Mouse (Mus musculus): ENCODE measurements around the gene Cyp4f39. TPM values are rescaled to one million over a fixed set of nuclear protein-coding genes. Genes with fewer than 3 reads are reported as not detected.
A peak's percentile ranks its signal among the peaks of the same experiment; 100 is the strongest.

Cyp4f39 gene
- polyA plus RNA-seq, 1 experiment from 2014 or later, result 0.15 TPM

DNA sequence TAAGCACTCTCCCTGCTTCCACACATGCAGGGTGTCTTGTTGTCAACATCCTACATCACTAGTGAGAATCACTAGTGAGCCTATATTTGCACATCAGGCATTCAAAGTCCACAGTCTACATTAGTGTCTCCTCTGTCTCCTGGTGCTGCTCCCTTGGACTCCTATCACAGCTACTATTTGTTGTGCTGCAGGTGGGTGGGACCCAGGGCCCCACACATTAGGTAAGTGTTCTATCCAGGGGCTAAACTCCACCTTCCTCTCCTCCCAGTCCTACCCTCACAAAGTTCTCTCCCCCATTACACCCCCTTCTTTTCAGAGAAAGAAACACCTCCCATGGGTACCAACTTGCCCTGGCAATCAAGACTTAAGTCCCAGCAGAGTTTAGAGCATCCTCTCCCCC, 25.9 kb upstream of the Cyp4f39 start:
- DNase-seq (ENCODE audit: low spot score), result no peak
- Histone ChIP-seq H3K27ac (ENCODE audit: low read depth, low read length) (no peak overlapping the region), H3K9me3 (ENCODE audit: control insufficient read depth, low read length) (no peaks in the 10 kb centered on the region), H3K9ac (ENCODE audit: low read depth, low read length) (no peak overlapping the region), H3K4me1 (replicated peaks; ENCODE audit: control insufficient read depth, insufficient read depth, low read length) (peaks cover 3% of the 10 kb centered on the region; the same call in 1 of the 2 replicates), H3K4me3 (ENCODE audit: low read depth, low read length) (no peak overlapping the region), H3K4me2 (no peak overlapping the region), H3K36me3 (ENCODE audit: control insufficient read depth, insufficient read depth, low read length) (no peaks in the 10 kb centered on the region), H3K27me3 (replicated peaks; ENCODE audit: control insufficient read depth, insufficient read depth, low read length) (no peaks in the 10 kb centered on the region)
- ATAC-seq (replicated peaks; ENCODE audit: low FRiP score), result peak; percentile 49; the same call in 1 of the 2 replicates

- WGBS, result 57% methylated on average over 3 of the region's 3 CpGs
- Histone ChIP-seq H3K4me3 (ENCODE audit: low read depth, low read length) (no peak overlapping the region), H3K9ac (ENCODE audit: low read depth, low read length) (no peak overlapping the region), H3K27me3 (replicated peaks; ENCODE audit: control insufficient read depth, insufficient read depth, low read length) (no peaks in the 10 kb centered on the region), H3K4me2 (no peak overlapping the region), H3K4me1 (replicated peaks; ENCODE audit: control insufficient read depth, insufficient read depth, low read length) (no peaks in the 10 kb centered on the region), H3K27ac (ENCODE audit: low read depth, low read length) (no peak overlapping the region), H3K36me3 (ENCODE audit: control insufficient read depth, insufficient read depth, low read length) (no peaks in the 10 kb centered on the region), H3K9me3 (ENCODE audit: control insufficient read depth, low read length) (no peaks in the 10 kb centered on the region)
- DNase-seq (ENCODE audit: low spot score) (no peak), ATAC-seq (replicated peaks; ENCODE audit: low FRiP score) (no peak)
These were observed 20.6 kb upstream of the Cyp4f39 start for GRCm38 (mm10) chr17:32431972-32432371.

DNA sequence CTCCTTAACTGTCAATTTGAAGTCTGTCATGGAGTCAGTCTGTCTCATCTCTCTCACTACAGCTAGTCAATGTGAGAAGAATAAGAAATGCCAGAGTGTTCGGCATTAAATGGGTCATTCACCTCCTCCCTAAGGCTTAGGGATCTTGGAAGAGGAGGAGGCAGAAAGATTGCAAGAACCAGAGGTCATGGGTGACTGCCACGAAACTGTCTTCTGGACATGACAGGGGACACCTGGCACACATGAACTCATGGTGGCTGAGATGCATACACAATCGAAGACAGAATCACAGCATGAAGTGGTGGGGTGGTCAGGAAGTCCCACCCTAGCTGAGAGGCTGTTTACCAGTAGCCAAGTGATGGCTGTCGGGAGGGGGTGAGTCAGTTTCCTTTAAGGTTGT, 18.2 kb upstream of the Cyp4f39 start:
- Histone ChIP-seq H3K36me3 (ENCODE audit: control insufficient read depth, insufficient read depth, low read length) (no peaks in the 10 kb centered on the region), H3K4me2 (no peak overlapping the region), H3K9ac (ENCODE audit: low read depth, low read length) (no peak overlapping the region), H3K9me3 (ENCODE audit: control insufficient read depth, low read length) (no peaks in the 10 kb centered on the region), H3K27ac (ENCODE audit: low read depth, low read length) (no peak overlapping the region), H3K4me3 (ENCODE audit: low read depth, low read length) (no peak overlapping the region), H3K27me3 (replicated peaks; ENCODE audit: control insufficient read depth, insufficient read depth, low read length) (no peaks in the 10 kb centered on the region), H3K4me1 (replicated peaks; ENCODE audit: control insufficient read depth, insufficient read depth, low read length) (no peaks in the 10 kb centered on the region)
- ATAC-seq (replicated peaks; ENCODE audit: low FRiP score) (no peak), DNase-seq (ENCODE audit: low spot score) (no peak)
- 55% methylated on average over 4 of the region's 4 CpGs for WGBS

DNA sequence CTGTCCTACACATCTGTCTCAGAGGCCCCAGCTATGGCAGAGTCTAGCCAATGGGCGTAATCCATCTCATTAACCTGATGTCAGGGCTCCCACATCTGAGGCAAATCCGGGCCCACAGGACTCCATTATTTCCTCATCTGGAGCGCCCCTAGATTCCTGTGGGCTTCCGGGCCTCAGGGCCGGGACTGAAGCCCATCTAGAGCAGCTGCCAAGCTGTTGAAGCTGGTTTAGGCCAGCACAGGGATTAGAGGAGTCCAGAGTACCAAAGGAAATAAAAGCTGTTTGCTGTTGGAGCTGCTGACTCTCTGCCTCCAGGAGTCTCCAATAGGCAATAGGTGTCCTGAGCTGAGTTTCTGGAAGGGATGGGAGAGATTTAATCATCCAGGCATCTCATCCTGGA, 17.4 kb upstream of the Cyp4f39 start:
- WGBS, result 71% methylated on average over 5 of the region's 5 CpGs
- H3K27ac ChIP-seq (ENCODE audit: low read depth, low read length), result no peak overlapping the region
- no peak overlapping the region for H3K9ac ChIP-seq (ENCODE audit: low read depth, low read length)
- DNase-seq (ENCODE audit: low spot score) (no peak), ATAC-seq (replicated peaks; ENCODE audit: low FRiP score) (no peak)
- no peaks in the 10 kb centered on the region for H3K9me3 ChIP-seq (ENCODE audit: control insufficient read depth, low read length)
- no peak overlapping the region for H3K4me2 ChIP-seq
- no peak overlapping the region for H3K4me3 ChIP-seq (ENCODE audit: low read depth, low read length)
- no peaks in the 10 kb centered on the region for H3K4me1 ChIP-seq (replicated peaks; ENCODE audit: control insufficient read depth, insufficient read depth, low read length)
- H3K36me3 ChIP-seq (ENCODE audit: control insufficient read depth, insufficient read depth, low read length), result no peaks in the 10 kb centered on the region
- H3K27me3 ChIP-seq (replicated peaks; ENCODE audit: control insufficient read depth, insufficient read depth, low read length), result no peaks in the 10 kb centered on the region

DNA sequence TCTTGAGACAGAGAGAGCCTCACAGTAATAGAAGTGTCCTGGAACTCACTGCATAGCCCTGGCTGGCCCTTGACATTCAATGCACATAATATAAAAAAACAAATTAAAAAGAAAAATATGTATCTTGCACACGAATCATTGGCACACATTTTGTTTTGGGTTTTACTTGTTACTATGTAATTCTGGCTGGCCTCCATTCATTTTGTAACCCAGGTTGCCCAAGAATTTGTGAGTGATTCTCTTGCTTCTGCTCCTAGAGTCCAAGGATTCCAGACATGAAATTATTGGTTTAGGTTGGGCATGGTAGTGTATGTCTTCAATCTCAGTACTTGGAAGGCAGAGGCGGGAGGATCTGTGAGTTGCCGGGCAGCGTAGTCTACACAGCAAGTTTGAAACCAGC, 15.4 kb upstream of the Cyp4f39 start:
- ATAC-seq (replicated peaks; ENCODE audit: low FRiP score) (no peak), DNase-seq (ENCODE audit: low spot score) (no peak)
- Histone ChIP-seq H3K4me2 (no peak overlapping the region), H3K9ac (ENCODE audit: low read depth, low read length) (no peak overlapping the region), H3K4me3 (ENCODE audit: low read depth, low read length) (no peak overlapping the region), H3K27me3 (replicated peaks; ENCODE audit: control insufficient read depth, insufficient read depth, low read length) (no peaks in the 10 kb centered on the region), H3K27ac (ENCODE audit: low read depth, low read length) (no peak overlapping the region), H3K4me1 (replicated peaks; ENCODE audit: control insufficient read depth, insufficient read depth, low read length) (no peaks in the 10 kb centered on the region), H3K9me3 (ENCODE audit: control insufficient read depth, low read length) (no peaks in the 10 kb centered on the region), H3K36me3 (ENCODE audit: control insufficient read depth, insufficient read depth, low read length) (no peaks in the 10 kb centered on the region)
- WGBS, result 86% methylated on average over 4 of the region's 4 CpGs

- 61% methylated on average over 6 of the region's 6 CpGs for WGBS
These were observed 9.3 kb upstream of the Cyp4f39 start for GRCm38 (mm10) chr17:32443245-32443644.

DNA sequence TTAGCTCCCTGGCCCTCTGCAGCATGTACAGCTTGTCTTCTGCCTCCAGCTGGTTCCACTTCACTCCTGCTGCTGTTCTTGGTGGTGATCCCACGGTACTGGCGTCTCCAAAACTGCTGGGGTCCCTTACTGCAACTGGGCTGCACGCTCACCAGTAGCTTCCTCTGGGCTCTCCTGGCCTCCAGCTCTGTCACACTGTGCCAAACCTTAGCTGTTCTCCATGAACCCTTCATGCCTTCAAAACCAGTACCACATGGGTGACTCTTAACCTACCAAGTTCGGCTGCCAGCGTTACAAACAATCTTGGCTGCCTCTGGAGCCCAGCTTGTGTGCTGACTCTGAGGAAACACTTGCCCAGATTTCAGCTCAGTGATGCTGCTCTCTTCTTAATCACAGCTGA, 7.5 kb upstream of the Cyp4f39 start:
- WGBS, result 74% methylated on average over 5 of the region's 5 CpGs
- Histone ChIP-seq H3K9ac (ENCODE audit: low read depth, low read length) (no peak overlapping the region), H3K36me3 (ENCODE audit: control insufficient read depth, insufficient read depth, low read length) (no peaks in the 10 kb centered on the region)

More at GRCm38 (mm10) chr17:32443245-32443644, 9.3 kb upstream of the Cyp4f39 start:
- Histone ChIP-seq H3K9me3 (ENCODE audit: control insufficient read depth, low read length) (no peaks in the 10 kb centered on the region), H3K4me3 (ENCODE audit: low read depth, low read length) (no peak overlapping the region), H3K4me1 (replicated peaks; ENCODE audit: control insufficient read depth, insufficient read depth, low read length) (no peaks in the 10 kb centered on the region), H3K9ac (ENCODE audit: low read depth, low read length) (no peak overlapping the region), H3K27me3 (replicated peaks; ENCODE audit: control insufficient read depth, insufficient read depth, low read length) (no peaks in the 10 kb centered on the region), H3K27ac (ENCODE audit: low read depth, low read length) (no peak overlapping the region), H3K4me2 (no peak overlapping the region), H3K36me3 (ENCODE audit: control insufficient read depth, insufficient read depth, low read length) (no peaks in the 10 kb centered on the region)
- ATAC-seq (replicated peaks; ENCODE audit: low FRiP score) (no peak), DNase-seq (ENCODE audit: low spot score) (no peak)

GRCm38 (mm10) chr17:32447195-32447594, 5.3 kb upstream of the Cyp4f39 start:
- H3K9ac ChIP-seq (ENCODE audit: low read depth, low read length), result no peak overlapping the region
- H3K4me3 ChIP-seq (ENCODE audit: low read depth, low read length), result no peak overlapping the region
- H3K4me1 ChIP-seq (replicated peaks; ENCODE audit: control insufficient read depth, insufficient read depth, low read length), result no peaks in the 10 kb centered on the region
- H3K27me3 ChIP-seq (replicated peaks; ENCODE audit: control insufficient read depth, insufficient read depth, low read length), result no peaks in the 10 kb centered on the region
- ATAC-seq (replicated peaks; ENCODE audit: low FRiP score) (no peak), DNase-seq (ENCODE audit: low spot score) (no peak)
- H3K27ac ChIP-seq (ENCODE audit: low read depth, low read length), result no peak overlapping the region
- no peaks in the 10 kb centered on the region for H3K9me3 ChIP-seq (ENCODE audit: control insufficient read depth, low read length)
- no peaks in the 10 kb centered on the region for H3K36me3 ChIP-seq (ENCODE audit: control insufficient read depth, insufficient read depth, low read length)
- H3K4me2 ChIP-seq, result no peak overlapping the region

More for the DNA sequence above, 7.5 kb upstream of the Cyp4f39 start:
- DNase-seq (ENCODE audit: low spot score) (no peak), ATAC-seq (replicated peaks; ENCODE audit: low FRiP score) (no peak)
- Histone ChIP-seq H3K27me3 (replicated peaks; ENCODE audit: control insufficient read depth, insufficient read depth, low read length) (no peaks in the 10 kb centered on the region), H3K4me3 (ENCODE audit: low read depth, low read length) (no peak overlapping the region), H3K27ac (ENCODE audit: low read depth, low read length) (no peak overlapping the region), H3K4me1 (replicated peaks; ENCODE audit: control insufficient read depth, insufficient read depth, low read length) (no peaks in the 10 kb centered on the region), H3K9me3 (ENCODE audit: control insufficient read depth, low read length) (no peaks in the 10 kb centered on the region), H3K4me2 (no peak overlapping the region)

- H3K27ac ChIP-seq (ENCODE audit: low read depth, low read length), result no peak overlapping the region
- H3K4me2 ChIP-seq, result no peak overlapping the region
- H3K4me1 ChIP-seq (replicated peaks; ENCODE audit: control insufficient read depth, insufficient read depth, low read length), result no peaks in the 10 kb centered on the region
- no peak overlapping the region for H3K4me3 ChIP-seq (ENCODE audit: low read depth, low read length)
- H3K9me3 ChIP-seq (ENCODE audit: control insufficient read depth, low read length), result no peaks in the 10 kb centered on the region
- H3K9ac ChIP-seq (ENCODE audit: low read depth, low read length), result no peak overlapping the region
- DNase-seq (ENCODE audit: low spot score) (no peak), ATAC-seq (replicated peaks; ENCODE audit: low FRiP score) (no peak)
- no peaks in the 10 kb centered on the region for H3K36me3 ChIP-seq (ENCODE audit: control insufficient read depth, insufficient read depth, low read length)
- peaks cover 11% of the 10 kb centered on the region; the same call in 1 of the 2 replicates for H3K27me3 ChIP-seq (replicated peaks; ENCODE audit: control insufficient read depth, insufficient read depth, low read length)
- 86% methylated on average over 1 of the region's 1 CpGs for WGBS
These were observed 3.5 kb upstream of the Cyp4f39 start for GRCm38 (mm10) chr17:32449042-32449441.
